Mouse (Mus musculus) stomach, postnatal 0 days (tissue): Measurements from ENCODE around the gene Wipf1.

Experiments used
- CTCF ChIP-seq: IDR thresholded peaks from 2 replicates; pipeline ENCODE4 v1.5.1; 2016; ENCODE audit warnings: antibody characterized with exemption, low read depth, mild to moderate bottlenecking, moderate library complexity
- EP300 ChIP-seq: optimal IDR thresholded peaks from 2 replicates; pipeline ENCODE3; 2016; ENCODE audit warnings: antibody characterized with exemption

- no peak for TF ChIP-seq EP300
- TF ChIP-seq CTCF, result no peak
These were observed 21.6 kb downstream of the Wipf1 start for GRCm38 (mm10) chr2:73507886-73508285.
